Mouse (Mus musculus) forebrain, embryonic 10.5 days (tissue): ENCODE measurements around the gene 1810062G17Rik. TPM values are rescaled to one million over a fixed set of nuclear protein-coding genes. Genes with fewer than 3 reads are reported as not detected.

Experiments used
- DNase-seq: peaks from one replicate; pipeline ENCODE4 v3.0.0-alpha.2; 2017; ENCODE audit warnings: low spot score; ENCODE audit errors: extremely low spot score
- H3K27ac ChIP-seq: fragments of 300-500 bp; sonication (generic); 2 replicates; pipeline ENCODE4 v1.5.1; 2016; ENCODE audit warnings: mild to moderate bottlenecking
- H3K27me3 ChIP-seq: fragments of 300-500 bp; sonication (generic); 2 replicates; pipeline ENCODE4 v1.6.1; 2016; ENCODE audit warnings: mild to moderate bottlenecking; ENCODE audit not compliant: poor library complexity, severe bottlenecking
- H3K36me3 ChIP-seq: fragments of 300-500 bp; sonication (generic); replicated peaks from 2 replicates; pipeline ENCODE4 v1.6.1; 2016; ENCODE audit warnings: mild to moderate bottlenecking, moderate library complexity
- H3K4me1 ChIP-seq: fragments of 300-500 bp; sonication (generic); 2 replicates; pipeline ENCODE4 v1.6.1; 2016
- H3K4me3 ChIP-seq: fragments of 300-500 bp; sonication (generic); 2 replicates; pipeline ENCODE4 v1.5.1; 2016; ENCODE audit warnings: mild to moderate bottlenecking, moderate library complexity
- H3K9me3 ChIP-seq: fragments of 300-500 bp; sonication (generic); 2 replicates; pipeline ENCODE4 v1.6.1; 2016; ENCODE audit warnings: mild to moderate bottlenecking, moderate library complexity
- WGBS: fragments of 180-500 bp; shearing (Covaris S2); methylation state at CpG from one replicate; pipeline ENCODE4 v1.1.7; 2016; 5-methylcytosine and 5-hydroxymethylcytosine counted together
- polyA plus RNA-seq: library from polyadenylated mRNA; unstranded; fragments of >200 nt; fragmentation: Nextera tagmentation; extraction: Ambion mirVana; gene quantifications from 2 replicates; pipeline ENCODE4 v1.2.1, GENCODE M21; 2016

Gene 1810062G17Rik
- polyA plus RNA-seq, 1 experiment from 2014 or later = 1.2 TPM

DNA sequence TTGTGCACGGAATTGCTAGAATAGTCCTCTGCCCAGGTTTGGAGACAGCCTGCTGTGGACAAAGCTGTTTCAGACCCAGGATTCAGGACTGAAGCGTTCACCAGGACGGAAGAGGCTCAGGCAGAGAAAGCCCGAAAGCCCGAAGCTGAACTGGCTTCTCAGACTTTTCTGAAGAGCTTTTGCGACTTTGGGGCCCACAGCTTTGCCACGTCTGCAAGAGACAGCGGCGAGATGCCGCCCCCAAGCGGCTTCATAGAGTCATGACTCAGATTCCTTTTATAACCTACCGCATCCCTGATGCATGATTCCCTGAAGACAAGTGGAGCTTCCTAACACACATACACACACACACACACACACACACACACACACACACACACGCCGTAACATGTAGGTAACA is 21.0 kb downstream of the 1810062G17Rik start:
- no peak overlapping the region for H3K27ac ChIP-seq
- H3K4me3 ChIP-seq = no peak overlapping the region
- peaks cover 12% of the 10 kb centered on the region for H3K4me1 ChIP-seq
- no peaks in the 10 kb centered on the region for H3K9me3 ChIP-seq
- peak; percentile 70 for DNase-seq
- H3K36me3 ChIP-seq = no peaks in the 10 kb centered on the region
- 18% methylated on average over 14 of the region's 14 CpGs for WGBS
- peaks cover 9% of the 10 kb centered on the region for H3K27me3 ChIP-seq

DNA sequence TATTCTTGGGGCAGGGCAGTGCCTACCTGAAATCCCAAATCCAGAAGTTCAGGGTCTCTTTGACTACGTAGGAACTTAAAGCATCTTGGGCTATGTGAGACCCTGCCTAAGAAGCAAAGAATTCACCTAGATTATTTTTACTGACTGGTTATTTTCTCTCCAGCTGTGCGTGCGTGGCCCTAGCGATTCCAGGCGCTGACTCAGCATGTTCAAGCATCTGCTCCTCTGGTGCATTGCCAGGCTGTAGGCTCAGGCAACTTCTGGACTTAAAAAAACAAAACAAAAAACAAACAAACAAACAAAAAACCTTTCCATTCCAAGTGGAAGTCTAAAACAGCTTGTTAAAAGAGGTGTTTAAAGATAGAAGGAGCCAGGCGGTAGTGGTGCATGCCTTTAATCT is 22.5 kb downstream of the 1810062G17Rik start:
- Histone ChIP-seq H3K27me3 (peaks cover 9% of the 10 kb centered on the region), H3K4me1 (peaks cover 8% of the 10 kb centered on the region), H3K4me3 (no peak overlapping the region), H3K36me3 (no peaks in the 10 kb centered on the region), H3K27ac (no peak overlapping the region), H3K9me3 (no peaks in the 10 kb centered on the region)
- DNase-seq = no peak
- WGBS = 92% methylated on average over 6 of the region's 6 CpGs

DNA sequence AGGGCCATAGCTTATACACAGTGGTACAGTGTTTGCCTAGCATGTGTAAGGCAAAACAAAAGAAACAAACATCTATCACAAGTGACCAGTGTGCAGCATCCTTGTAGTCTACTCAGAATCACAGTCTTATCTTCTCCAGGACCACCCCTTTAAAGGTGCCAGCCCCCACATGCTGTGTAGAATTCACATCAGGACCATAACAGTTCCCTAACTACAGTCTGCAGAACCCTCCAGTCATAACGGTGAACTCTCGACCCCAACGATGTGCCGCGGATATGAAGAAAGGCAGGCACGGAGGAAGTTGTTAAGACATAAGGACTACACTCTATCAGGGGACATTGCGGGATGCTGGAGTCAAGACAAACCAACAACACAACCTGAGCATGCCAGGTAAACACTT is 23.7 kb downstream of the 1810062G17Rik start:
- no peak overlapping the region for H3K27ac ChIP-seq
- DNase-seq = no peak
- no peak overlapping the region for H3K4me3 ChIP-seq
- H3K9me3 ChIP-seq = no peaks in the 10 kb centered on the region
- H3K4me1 ChIP-seq = peaks cover 8% of the 10 kb centered on the region
- no peaks in the 10 kb centered on the region for H3K36me3 ChIP-seq
- 94% methylated on average over 7 of the region's 7 CpGs for WGBS
- peaks cover 9% of the 10 kb centered on the region for H3K27me3 ChIP-seq

DNA sequence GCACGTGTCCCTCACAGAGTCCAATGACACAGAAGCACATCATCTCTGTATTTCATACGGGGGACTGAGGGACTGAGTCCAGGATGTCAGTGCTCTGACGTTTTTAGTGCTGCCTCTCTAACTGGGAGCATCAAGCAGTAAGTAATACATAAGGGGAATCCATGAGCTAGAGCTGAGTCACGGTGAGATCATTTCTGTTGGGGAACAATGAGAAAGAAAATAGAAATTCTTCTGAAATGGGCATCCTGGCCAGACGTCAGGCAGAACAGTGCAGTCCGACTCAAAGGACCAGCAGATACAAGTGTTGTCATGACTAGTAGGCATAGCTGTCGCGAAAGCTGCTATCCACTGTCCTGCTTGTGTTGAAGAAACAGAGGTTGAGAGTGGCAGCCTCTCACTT is 25.2 kb downstream of the 1810062G17Rik start:
- no peak overlapping the region for H3K27ac ChIP-seq

DNA sequence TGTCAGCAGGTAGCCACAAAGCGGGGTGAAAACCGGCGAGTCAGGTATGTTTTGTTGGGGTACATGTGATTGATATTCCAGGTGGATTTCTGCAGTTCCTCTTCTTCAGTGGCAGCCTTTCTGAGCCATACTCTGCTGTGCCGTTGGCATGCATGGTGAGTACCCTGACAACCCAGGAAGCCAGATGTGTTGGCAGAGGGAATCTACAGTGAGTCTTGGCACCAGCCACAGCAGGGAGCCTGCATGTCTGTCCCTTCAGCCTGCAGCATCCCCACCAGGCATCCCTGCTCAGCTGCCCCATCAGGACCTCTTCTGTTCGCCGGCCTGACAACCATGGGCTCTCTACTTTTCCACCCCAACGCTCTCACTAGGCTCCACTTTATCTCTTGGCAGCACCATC is 25.8 kb downstream of the 1810062G17Rik start:
- H3K4me3 ChIP-seq = no peak overlapping the region
- no peak for DNase-seq
- 81% methylated on average over 7 of the region's 7 CpGs for WGBS
- no peak overlapping the region for H3K27ac ChIP-seq
- H3K27me3 ChIP-seq = peaks cover 1% of the 10 kb centered on the region
- H3K4me1 ChIP-seq = peaks cover 11% of the 10 kb centered on the region
- no peaks in the 10 kb centered on the region for H3K36me3 ChIP-seq
- no peaks in the 10 kb centered on the region for H3K9me3 ChIP-seq

More for the DNA sequence above, 25.2 kb downstream of the 1810062G17Rik start:
- H3K27me3 ChIP-seq = peaks cover 7% of the 10 kb centered on the region
- H3K4me1 ChIP-seq = peaks cover 9% of the 10 kb centered on the region
- 90% methylated on average over 8 of the region's 8 CpGs for WGBS
- H3K9me3 ChIP-seq = no peaks in the 10 kb centered on the region
- no peak overlapping the region for H3K4me3 ChIP-seq
- DNase-seq = no peak
- H3K36me3 ChIP-seq = no peaks in the 10 kb centered on the region

DNA sequence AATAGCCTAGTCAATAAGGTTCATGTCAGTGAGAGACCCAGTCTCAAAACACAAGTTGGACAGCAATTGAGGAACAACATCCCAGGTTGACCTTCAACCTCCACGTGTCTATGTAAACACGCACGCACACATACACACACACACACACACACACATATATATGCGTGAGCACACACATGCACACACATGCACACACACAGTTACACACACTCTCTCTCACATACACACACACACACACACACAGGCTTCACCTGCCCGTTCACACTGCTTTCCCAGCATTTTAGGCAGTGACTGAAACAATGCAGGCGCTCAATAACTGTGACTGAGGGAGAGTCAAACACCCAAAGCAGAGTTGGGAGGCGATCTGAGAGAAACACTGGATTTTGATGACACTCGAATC is 29.6 kb downstream of the 1810062G17Rik start:
- H3K9me3 ChIP-seq = no peaks in the 10 kb centered on the region
- no peak for DNase-seq
- H3K4me3 ChIP-seq = no peak overlapping the region
- H3K27ac ChIP-seq = no peak overlapping the region
- no peaks in the 10 kb centered on the region for H3K27me3 ChIP-seq
- WGBS = 76% methylated on average over 8 of the region's 8 CpGs
- no peaks in the 10 kb centered on the region for H3K36me3 ChIP-seq
- peaks cover 9% of the 10 kb centered on the region for H3K4me1 ChIP-seq

DNA sequence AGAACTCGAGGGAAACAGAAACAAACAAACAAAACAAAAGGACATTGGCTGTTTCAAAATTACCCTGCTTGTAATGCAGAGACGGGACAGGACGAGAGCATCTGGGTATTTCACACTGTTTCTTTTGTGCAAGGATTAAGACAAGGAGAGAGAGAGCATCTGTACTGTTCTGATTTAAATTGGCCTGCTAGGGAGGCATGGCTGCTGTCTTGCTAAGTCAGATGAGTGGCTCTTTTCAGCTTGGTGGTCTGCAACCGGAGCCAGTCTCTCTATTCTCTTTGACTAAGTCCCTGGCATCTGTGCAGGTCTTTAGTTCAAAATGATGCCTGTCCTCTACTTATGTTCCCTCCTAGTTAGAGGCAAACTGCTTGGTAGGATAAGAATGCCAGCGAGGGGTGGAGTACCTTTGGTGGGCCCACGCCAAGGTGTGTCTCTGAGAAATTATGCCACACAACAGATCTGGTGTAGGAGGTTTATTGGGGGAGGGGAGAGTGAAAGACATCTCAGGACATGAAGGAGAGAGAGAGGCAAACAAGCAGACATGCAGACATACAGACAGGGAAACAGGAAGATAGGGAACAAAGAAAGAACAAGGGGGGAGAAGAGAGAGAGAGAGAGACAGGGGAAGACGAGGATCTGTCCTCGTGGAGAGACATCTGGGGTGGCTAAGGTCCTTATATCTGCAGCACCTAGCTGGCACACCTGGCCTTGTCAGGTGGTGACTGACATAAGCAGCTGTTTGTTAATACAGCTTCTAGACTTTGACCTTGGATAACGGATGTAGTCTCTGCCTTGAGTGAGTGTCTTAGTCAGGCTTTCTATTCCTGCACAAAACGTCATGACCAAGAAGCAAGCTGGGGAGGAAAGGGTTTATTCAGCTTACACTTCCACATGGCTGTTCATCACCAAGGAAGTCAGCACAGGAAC is 30.3 kb downstream of the 1810062G17Rik start:
- WGBS = 56% methylated on average over 10 of the region's 10 CpGs
- Histone ChIP-seq H3K4me3 (no peak overlapping the region), H3K27ac (peak overlapping the region; percentile 56; the same call in 1 of the 2 replicates), H3K4me1 (peaks cover 9% of the 10 kb centered on the region), H3K9me3 (no peaks in the 10 kb centered on the region), H3K36me3 (no peaks in the 10 kb centered on the region), H3K27me3 (no peaks in the 10 kb centered on the region)
- DNase-seq = no peak

DNA sequence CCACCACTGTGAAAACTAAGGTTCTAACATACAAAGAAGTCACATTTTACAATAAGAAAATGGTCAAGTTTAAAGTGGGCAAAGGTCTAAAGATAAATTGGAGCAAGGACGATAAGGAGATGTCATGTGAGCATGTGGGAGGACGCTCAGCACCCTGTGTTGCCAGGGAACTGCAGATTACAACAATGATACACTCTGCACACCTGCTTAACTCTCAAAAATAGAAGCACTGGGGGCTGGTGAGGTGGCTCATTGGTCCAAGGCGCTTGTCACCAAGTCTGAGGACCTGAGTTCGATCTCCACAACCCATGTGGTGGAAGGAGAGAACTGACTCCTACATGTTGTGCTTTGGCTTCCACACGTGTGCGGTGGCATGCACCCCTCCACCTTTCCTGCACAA is 35.8 kb downstream of the 1810062G17Rik start:
- no peaks in the 10 kb centered on the region for H3K27me3 ChIP-seq
- H3K36me3 ChIP-seq = no peaks in the 10 kb centered on the region
- H3K4me3 ChIP-seq = no peak overlapping the region
- H3K4me1 ChIP-seq = no peaks in the 10 kb centered on the region
- WGBS = 89% methylated on average over 6 of the region's 6 CpGs
- no peak for DNase-seq
- H3K27ac ChIP-seq = no peak overlapping the region
- no peaks in the 10 kb centered on the region for H3K9me3 ChIP-seq

DNA sequence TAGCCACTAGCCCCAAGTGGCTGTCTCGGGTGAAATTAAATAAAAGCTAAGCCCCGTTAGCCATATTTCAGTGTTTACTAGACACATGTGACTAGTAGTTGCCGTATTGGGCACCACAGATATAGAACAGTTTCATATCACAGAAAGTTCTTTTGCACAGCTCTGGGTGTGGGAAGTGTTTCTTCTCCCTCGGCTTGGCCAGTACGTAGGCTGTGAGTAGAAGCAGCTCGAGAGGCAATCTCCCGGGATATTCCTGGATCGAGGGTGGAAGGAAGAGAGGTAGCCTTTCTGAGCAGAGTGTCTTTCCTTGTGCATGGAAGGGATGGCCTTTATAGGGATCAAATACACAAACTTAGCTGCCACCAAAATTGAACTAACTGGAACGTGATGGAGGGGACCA is 40.5 kb downstream of the 1810062G17Rik start:
- DNase-seq = no peak
- H3K9me3 ChIP-seq = no peaks in the 10 kb centered on the region
- 91% methylated on average over 9 of the region's 9 CpGs for WGBS

DNA sequence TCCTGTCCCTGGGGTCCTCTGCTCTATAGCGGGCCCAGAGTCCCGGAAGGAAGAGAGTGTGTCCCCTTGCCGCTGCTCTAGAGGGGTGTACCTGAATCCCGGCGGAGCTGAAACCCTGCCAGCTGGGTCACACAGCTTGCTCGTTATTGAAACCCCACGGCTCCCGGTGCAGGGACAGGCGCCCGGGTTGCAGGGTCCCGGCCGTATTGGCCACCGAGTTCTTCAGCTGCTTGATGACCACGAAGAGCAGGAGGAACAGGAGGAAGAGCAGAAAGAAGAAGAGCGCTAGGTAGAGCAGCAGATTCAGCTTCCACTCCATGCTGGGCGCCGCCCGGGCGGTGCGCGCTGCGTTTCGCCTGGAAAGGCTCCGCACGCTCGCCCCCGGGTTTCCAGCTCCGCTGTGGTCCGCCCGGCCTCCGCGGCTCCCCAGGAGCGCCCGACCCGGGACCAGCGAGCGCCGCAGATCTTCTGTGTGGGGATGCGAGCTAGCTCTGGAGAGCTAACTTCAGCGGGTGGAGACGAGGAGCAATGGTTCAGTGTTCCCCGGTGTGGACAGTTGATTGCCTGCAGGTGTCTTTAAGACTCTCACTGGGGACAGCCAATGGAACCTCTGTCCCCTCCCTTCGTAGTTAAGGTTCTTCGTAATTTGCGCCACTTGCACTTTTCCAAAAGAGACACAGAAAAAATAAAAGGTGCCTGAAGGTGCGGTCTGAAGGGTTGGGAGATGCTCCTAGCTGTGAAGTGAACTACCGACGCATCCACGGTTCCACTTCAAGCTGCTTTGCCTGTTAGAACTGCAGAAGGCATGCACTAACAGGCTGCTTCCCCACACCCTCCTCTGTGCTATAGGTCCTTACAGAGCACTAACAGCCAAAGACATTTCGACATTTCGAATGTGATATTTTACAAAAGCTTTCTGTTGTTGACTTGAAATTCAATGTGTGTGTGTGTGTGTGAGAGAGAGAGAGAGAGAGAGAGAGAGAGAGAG is 45.6 kb downstream of the 1810062G17Rik start, which contains the start of gene Gm11549:
Gene Gm11549, minus strand, starts transcription at position 741 of the 988 bp plus-strand sequence.
- Histone ChIP-seq H3K27ac (peak within 1 kb of the TSS; percentile 45; the same call in 1 of the 2 replicates), H3K27me3 (peaks cover 51% of the 10 kb centered on the region)
- WGBS = under 1% methylated on average over 51 of the region's 51 CpGs

More for the DNA sequence above, 40.5 kb downstream of the 1810062G17Rik start:
- Histone ChIP-seq H3K4me1 (peaks cover 8% of the 10 kb centered on the region), H3K27me3 (peaks cover 25% of the 10 kb centered on the region), H3K36me3 (no peaks in the 10 kb centered on the region), H3K4me3 (no peak overlapping the region), H3K27ac (no peak overlapping the region)

DNA sequence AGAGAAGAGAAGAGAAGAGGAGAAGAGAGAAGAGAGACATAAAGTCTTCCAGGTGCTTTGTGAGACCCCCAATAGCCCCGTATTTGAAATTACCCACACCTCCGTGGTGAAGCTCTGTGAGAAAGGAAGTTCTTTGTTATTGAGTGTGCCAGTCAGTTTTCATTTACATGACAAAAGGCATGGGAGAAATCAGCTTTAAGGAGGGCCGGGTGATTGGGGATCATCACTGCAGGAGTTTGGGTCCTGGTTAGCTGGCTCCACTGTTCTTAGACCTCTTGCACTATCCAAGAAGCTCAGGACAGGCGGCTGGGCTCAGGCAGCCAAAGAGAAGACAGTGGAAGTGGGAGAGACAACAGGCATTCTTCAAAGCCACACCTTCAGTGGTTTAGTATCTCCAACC is 46.4 kb downstream of the 1810062G17Rik start:
- H3K4me1 ChIP-seq = peaks cover 20% of the 10 kb centered on the region
- WGBS = 7% methylated on average over 4 of the region's 4 CpGs
- peak overlapping the region; percentile 62; the same call in 1 of the 2 replicates for H3K4me3 ChIP-seq
- peaks cover 51% of the 10 kb centered on the region for H3K27me3 ChIP-seq
- H3K27ac ChIP-seq = no peak overlapping the region
- DNase-seq = no peak
- H3K36me3 ChIP-seq = no peaks in the 10 kb centered on the region
- H3K9me3 ChIP-seq = no peaks in the 10 kb centered on the region

More for the DNA sequence above, 45.6 kb downstream of the 1810062G17Rik start, which contains the start of gene Gm11549:
- H3K4me1 ChIP-seq = peaks cover 20% of the 10 kb centered on the region
- no peaks in the 10 kb centered on the region for H3K36me3 ChIP-seq
- H3K9me3 ChIP-seq = no peaks in the 10 kb centered on the region
- peak within 1 kb of the TSS; percentile 62 for H3K4me3 ChIP-seq
- DNase-seq = peak; percentile 39

DNA sequence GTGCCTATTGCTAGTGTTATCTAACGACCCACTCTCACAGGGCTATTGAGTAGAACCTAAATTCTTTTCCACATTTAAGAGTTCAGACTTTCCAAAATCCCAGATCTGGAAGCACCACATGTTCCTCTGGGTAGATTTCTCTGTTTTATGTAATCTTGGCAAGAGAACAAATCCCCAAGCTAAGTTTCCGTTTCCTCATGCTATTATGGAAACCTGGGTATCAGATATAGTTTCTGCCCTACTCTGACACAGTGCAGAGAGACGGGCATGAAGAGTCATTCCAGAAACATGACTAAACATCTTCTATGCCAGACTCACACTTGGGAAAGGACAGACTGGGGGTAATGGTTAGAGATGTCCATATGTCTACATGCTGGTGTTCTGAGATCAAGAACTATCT is 48.7 kb downstream of the 1810062G17Rik start:
- H3K27ac ChIP-seq = no peak overlapping the region
- no peaks in the 10 kb centered on the region for H3K9me3 ChIP-seq
- peaks cover 43% of the 10 kb centered on the region for H3K27me3 ChIP-seq
- H3K4me1 ChIP-seq = peaks cover 20% of the 10 kb centered on the region
- H3K4me3 ChIP-seq = no peak overlapping the region
- 83% methylated on average over 3 of the region's 3 CpGs for WGBS
- DNase-seq = no peak
- no peaks in the 10 kb centered on the region for H3K36me3 ChIP-seq
